Mouse (Mus musculus): Measurements from ENCODE around the gene Trim43b. TPM values are rescaled to one million over a fixed set of nuclear protein-coding genes. Genes with fewer than 3 reads are reported as not detected.
A peak's percentile ranks its signal among the peaks of the same experiment; 100 is the strongest.
"Not testable (repeated sequence)": the region's sequence is repeated elsewhere in the genome, so short reads cannot be mapped to it uniquely, and the experiment has no call there.

Gene Trim43b
- not detected in 2 replicates for polyA plus RNA-seq (2015; fragmentation: Nextera tagmentation; extraction: Ambion mirVana)

- H3K4me2 ChIP-seq; H3K27ac ChIP-seq; H3K9me3 ChIP-seq; H3K4me3 ChIP-seq; H3K36me3 ChIP-seq; H3K4me1 ChIP-seq; H3K9ac ChIP-seq; H3K27me3 ChIP-seq; ATAC-seq (ENCODE audit: insufficient number of reproducible peaks, insufficient read depth, low FRiP score, low TSS enrichment, low read depth): not testable (repeated sequence)
- WGBS = 92% methylated on average over 2 of the region's 2 CpGs
Measured at GRCm38 (mm10) chr9:89092735-89093134, at the start of gene Trim43b. Gene Trim43b (minus strand): TSS chr9:89092835.

GRCm38 (mm10) chr9:89104576-89104975, 11.9 kb upstream of the Trim43b start:
- 92% methylated on average over 7 of the region's 7 CpGs for whole genome bisulfite sequencing
- H3K9ac ChIP-seq; H3K27me3 ChIP-seq; H3K4me3 ChIP-seq; H3K9me3 ChIP-seq; H3K36me3 ChIP-seq; H3K4me1 ChIP-seq; H3K27ac ChIP-seq; H3K4me2 ChIP-seq; ATAC-seq (ENCODE audit: insufficient number of reproducible peaks, insufficient read depth, low FRiP score, low TSS enrichment, low read depth): not testable (repeated sequence)

- H3K4me3 ChIP-seq; H3K4me1 ChIP-seq; ATAC-seq (ENCODE audit: insufficient number of reproducible peaks, insufficient read depth, low FRiP score, low TSS enrichment, low read depth); H3K9ac ChIP-seq; H3K4me2 ChIP-seq; H3K27me3 ChIP-seq; H3K27ac ChIP-seq; H3K36me3 ChIP-seq; H3K9me3 ChIP-seq: not testable (repeated sequence)
- 94% methylated on average over 13 of the region's 13 CpGs for WGBS
Measured at GRCm38 (mm10) chr9:89086746-89087145, 5.9 kb downstream of the Trim43b start.

GRCm38 (mm10) chr9:89079637-89080036, 13.0 kb downstream of the Trim43b start:
- not testable (repeated sequence) for H3K27me3 ChIP-seq; H3K4me2 ChIP-seq; ATAC-seq (ENCODE audit: insufficient number of reproducible peaks, insufficient read depth, low FRiP score, low TSS enrichment, low read depth); H3K4me3 ChIP-seq; H3K27ac ChIP-seq; H3K9ac ChIP-seq; H3K36me3 ChIP-seq; H3K9me3 ChIP-seq; H3K4me1 ChIP-seq
- WGBS = 84% methylated on average over 10 of the region's 10 CpGs

GRCm38 (mm10) chr9:89076508-89076907, 16.1 kb downstream of the Trim43b start:
- not testable (repeated sequence) for ATAC-seq (ENCODE audit: insufficient number of reproducible peaks, insufficient read depth, low FRiP score, low TSS enrichment, low read depth); H3K4me1 ChIP-seq; H3K4me2 ChIP-seq; H3K36me3 ChIP-seq; H3K9ac ChIP-seq; H3K4me3 ChIP-seq; H3K27ac ChIP-seq; H3K9me3 ChIP-seq; H3K27me3 ChIP-seq
- whole genome bisulfite sequencing = 82% methylated on average over 2 of the region's 5 CpGs

- not testable (repeated sequence) for H3K9me3 ChIP-seq; H3K27me3 ChIP-seq; ATAC-seq (ENCODE audit: insufficient number of reproducible peaks, insufficient read depth, low FRiP score, low TSS enrichment, low read depth); H3K4me3 ChIP-seq; H3K9ac ChIP-seq; H3K4me1 ChIP-seq; H3K4me2 ChIP-seq; H3K36me3 ChIP-seq; H3K27ac ChIP-seq
- 92% methylated on average over 3 of the region's 6 CpGs for WGBS
Measured at GRCm38 (mm10) chr9:89067143-89067501, 25.5 kb downstream of the Trim43b start.

GRCm38 (mm10) chr9:89066378-89067142, 26.1 kb downstream of the Trim43b start:
- not testable (repeated sequence) for H3K4me1 ChIP-seq, H3K9me3 ChIP-seq, H3K27ac ChIP-seq, H3K36me3 ChIP-seq, H3K27me3 ChIP-seq, H3K9ac ChIP-seq
- Histone ChIP-seq H3K4me3 (peak overlapping the region; percentile 6; the same call in 1 of the 2 replicates), H3K4me2 (peak overlapping the region; percentile 37)
- WGBS = 62% methylated on average over 41 of the region's 44 CpGs
- peak; percentile 88; the same call in 1 of the 2 replicates for ATAC-seq (ENCODE audit: insufficient number of reproducible peaks, insufficient read depth, low FRiP score, low TSS enrichment, low read depth)

Other genes with a start within 250 kb of the Trim43b start
- not detected in 2 replicates for gene Bcl2a1a, start 135.9 kb downstream of the Trim43b start, polyA plus RNA-seq (2015; fragmentation: Nextera tagmentation; extraction: Ambion mirVana)
- gene Bcl2a1b, start 106.4 kb upstream of the Trim43b start, polyA plus RNA-seq (2015; fragmentation: Nextera tagmentation; extraction: Ambion mirVana) = 0.73 and 0.84 TPM in 2 replicates
- not detected in 2 replicates for gene Gm29094, start 106.5 kb upstream of the Trim43b start, polyA plus RNA-seq (2015; fragmentation: Nextera tagmentation; extraction: Ambion mirVana)
- gene Mthfs, start 117.8 kb upstream of the Trim43b start, polyA plus RNA-seq (2015; fragmentation: Nextera tagmentation; extraction: Ambion mirVana) = 31.1 and 37.2 TPM in 2 replicates

All from embryonic facial prominence, embryonic 13.5 days (tissue).